Mouse (Mus musculus): ENCODE measurements at regions not wholly inside any gene's neighbourhood (a gene's known extent, or its start where the extent isn't known, plus 50 kb on each side); places are given as distances from the start of the nearest gene placed in this dataset.

DNA sequence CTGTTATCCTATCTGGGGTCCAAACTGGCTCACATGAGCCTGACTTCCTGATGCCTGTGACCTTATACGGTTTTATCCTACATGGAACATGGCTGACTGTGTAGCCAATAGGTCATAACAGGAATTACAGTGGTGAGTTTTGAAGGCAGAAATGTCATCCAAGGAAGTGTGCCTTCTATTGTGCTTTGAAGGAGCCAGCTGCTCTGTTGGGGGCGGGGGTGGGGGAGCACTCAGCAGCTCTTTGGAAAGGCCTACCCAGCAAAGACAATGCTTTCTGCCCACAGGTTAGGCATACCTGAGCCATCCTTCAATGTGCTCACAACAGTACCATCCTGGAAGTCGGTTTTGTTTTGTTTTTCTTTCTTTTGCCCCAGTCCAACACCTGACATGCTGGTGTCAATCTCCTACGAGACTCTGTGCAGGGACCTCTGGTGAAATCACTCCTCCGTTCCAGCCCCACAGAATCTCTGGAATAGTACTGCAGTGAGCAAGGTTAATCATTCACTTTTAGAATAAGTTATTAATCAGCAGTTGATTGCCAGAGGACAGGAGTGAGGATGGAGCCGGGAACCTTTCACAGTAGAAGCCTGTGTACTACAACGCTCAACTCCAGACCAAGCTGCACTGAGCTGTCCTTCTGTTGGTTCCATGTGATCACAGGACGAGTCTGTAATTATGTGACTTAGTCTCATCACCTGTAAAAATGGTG is 206.3 kb upstream of the Adgrl2 start:
- Histone ChIP-seq H3K9me3 (ENCODE audit: control insufficient read depth) (no peaks in the 10 kb centered on the region), H3K36me3 (ENCODE audit: control insufficient read depth, insufficient read depth) (no peaks in the 10 kb centered on the region), H3K4me3 (ENCODE audit: low read depth, low read length) (no peak overlapping the region), H3K4me2 (replicated peaks; ENCODE audit: low read depth) (peak overlapping the region; percentile 18), H3K4me1 (replicated peaks; ENCODE audit: control insufficient read depth, insufficient read depth, low read length) (no peaks in the 10 kb centered on the region), H3K27me3 (replicated peaks; ENCODE audit: control insufficient read depth, insufficient read depth, low read length) (no peaks in the 10 kb centered on the region), H3K9ac (ENCODE audit: low read depth, low read length) (no peak overlapping the region), H3K27ac (ENCODE audit: low read depth, low read length) (peak overlapping the region; percentile 29; the same call in 1 of the 2 replicates)
- ATAC-seq, result peak; percentile 97
- peak; percentile 23 for TF ChIP-seq CTCF (IDR thresholded peaks at IDR 0.05; ENCODE audit: low read depth)
- WGBS, result 42% methylated on average over 8 of the region's 8 CpGs

- H3K4me2 ChIP-seq (replicated peaks; ENCODE audit: low read depth), result no peak overlapping the region
Observed at GRCm38 (mm10) chr3:149190856-149191576, 200.7 kb upstream of the Adgrl2 start.

GRCm38 (mm10) chr3:149184136-149184551 is 193.8 kb upstream of the Adgrl2 start:
- Histone ChIP-seq H3K9me3 (ENCODE audit: control insufficient read depth) (no peaks in the 10 kb centered on the region), H3K27me3 (replicated peaks; ENCODE audit: control insufficient read depth, insufficient read depth, low read length) (no peaks in the 10 kb centered on the region), H3K4me2 (replicated peaks; ENCODE audit: low read depth) (peak overlapping the region; percentile 39), H3K4me1 (replicated peaks; ENCODE audit: control insufficient read depth, insufficient read depth, low read length) (no peaks in the 10 kb centered on the region), H3K27ac (ENCODE audit: low read depth, low read length) (no peak overlapping the region), H3K4me3 (ENCODE audit: low read depth, low read length) (no peak overlapping the region), H3K9ac (ENCODE audit: low read depth, low read length) (no peak overlapping the region), H3K36me3 (ENCODE audit: control insufficient read depth, insufficient read depth) (no peaks in the 10 kb centered on the region)
- 40% methylated on average over 12 of the region's 12 CpGs for WGBS
- TF ChIP-seq CTCF (IDR thresholded peaks at IDR 0.05; ENCODE audit: low read depth), result no peak
- no peak for ATAC-seq

More at GRCm38 (mm10) chr3:149190856-149191576, 200.7 kb upstream of the Adgrl2 start:
- Histone ChIP-seq H3K27ac (ENCODE audit: low read depth, low read length) (no peak overlapping the region), H3K9ac (ENCODE audit: low read depth, low read length) (no peak overlapping the region), H3K4me3 (ENCODE audit: low read depth, low read length) (no peak overlapping the region), H3K4me1 (replicated peaks; ENCODE audit: control insufficient read depth, insufficient read depth, low read length) (no peaks in the 10 kb centered on the region), H3K27me3 (replicated peaks; ENCODE audit: control insufficient read depth, insufficient read depth, low read length) (no peaks in the 10 kb centered on the region), H3K36me3 (ENCODE audit: control insufficient read depth, insufficient read depth) (no peaks in the 10 kb centered on the region), H3K9me3 (ENCODE audit: control insufficient read depth) (no peaks in the 10 kb centered on the region)
- WGBS, result 83% methylated on average over 19 of the region's 19 CpGs
- ATAC-seq, result no peak
- no peak for TF ChIP-seq CTCF (IDR thresholded peaks at IDR 0.05; ENCODE audit: low read depth)

- no peaks in the 10 kb centered on the region for H3K36me3 ChIP-seq (ENCODE audit: control insufficient read depth, insufficient read depth)
- H3K9ac ChIP-seq (ENCODE audit: low read depth, low read length), result no peak overlapping the region
- WGBS, result 46% methylated on average over 5 of the region's 5 CpGs
- H3K4me1 ChIP-seq (replicated peaks; ENCODE audit: control insufficient read depth, insufficient read depth, low read length), result peaks cover 2% of the 10 kb centered on the region; the same call in 1 of the 2 replicates
- peak; percentile 41 for ATAC-seq
- no peak for TF ChIP-seq CTCF (IDR thresholded peaks at IDR 0.05; ENCODE audit: low read depth)
- H3K27ac ChIP-seq (ENCODE audit: low read depth, low read length), result peak overlapping the region; percentile 11; the same call in 1 of the 2 replicates
- H3K4me2 ChIP-seq (replicated peaks; ENCODE audit: low read depth), result peak overlapping the region; percentile 48
- 0 out of 2 replicates have a peak overlapping the region, but pooled peaks have one; percentile 9 for H3K4me3 ChIP-seq (ENCODE audit: low read depth, low read length)
- no peaks in the 10 kb centered on the region for H3K9me3 ChIP-seq (ENCODE audit: control insufficient read depth)
- H3K27me3 ChIP-seq (replicated peaks; ENCODE audit: control insufficient read depth, insufficient read depth, low read length), result no peaks in the 10 kb centered on the region
Observed at GRCm38 (mm10) chr3:149182095-149182494, 191.7 kb upstream of the Adgrl2 start.

DNA sequence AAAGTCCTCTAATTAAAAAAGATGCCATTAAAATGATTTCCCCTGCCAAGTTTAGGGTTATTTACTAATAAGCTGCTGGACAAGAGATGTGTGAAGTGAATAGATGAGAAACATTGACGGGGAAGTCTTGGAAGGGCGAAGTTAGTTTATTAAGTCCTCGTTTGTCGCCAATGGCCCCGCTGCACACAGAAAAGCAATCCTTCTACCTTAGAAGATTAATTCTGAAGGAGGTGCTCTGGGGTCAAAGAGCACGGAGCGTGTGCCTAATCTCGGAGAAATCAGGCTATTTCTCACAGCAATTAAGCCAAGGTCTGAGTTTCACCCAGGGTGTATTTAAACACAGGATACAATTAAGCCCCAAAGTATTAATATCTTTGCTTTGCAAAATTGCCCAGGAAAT is 189.8 kb upstream of the Adgrl2 start:
- no peaks in the 10 kb centered on the region for H3K9me3 ChIP-seq (ENCODE audit: control insufficient read depth)
- H3K27me3 ChIP-seq (replicated peaks; ENCODE audit: control insufficient read depth, insufficient read depth, low read length), result no peaks in the 10 kb centered on the region
- 8% methylated on average over 8 of the region's 8 CpGs for WGBS
- peak overlapping the region; percentile 50 for H3K4me2 ChIP-seq (replicated peaks; ENCODE audit: low read depth)
- no peak overlapping the region for H3K4me3 ChIP-seq (ENCODE audit: low read depth, low read length)
- H3K4me1 ChIP-seq (replicated peaks; ENCODE audit: control insufficient read depth, insufficient read depth, low read length), result peaks cover 6% of the 10 kb centered on the region; the same call in 1 of the 2 replicates
- TF ChIP-seq CTCF (IDR thresholded peaks at IDR 0.05; ENCODE audit: low read depth), result no peak
- no peak for ATAC-seq
- peak overlapping the region; percentile 42; the same call in 1 of the 2 replicates for H3K27ac ChIP-seq (ENCODE audit: low read depth, low read length)
- no peaks in the 10 kb centered on the region for H3K36me3 ChIP-seq (ENCODE audit: control insufficient read depth, insufficient read depth)
- no peak overlapping the region for H3K9ac ChIP-seq (ENCODE audit: low read depth, low read length)

- H3K9ac ChIP-seq (ENCODE audit: low read depth, low read length), result no peak overlapping the region
- H3K4me3 ChIP-seq (ENCODE audit: low read depth, low read length), result no peak overlapping the region
- no peaks in the 10 kb centered on the region for H3K36me3 ChIP-seq (ENCODE audit: control insufficient read depth, insufficient read depth)
- 32% methylated on average over 11 of the region's 11 CpGs for whole genome bisulfite sequencing
- no peak overlapping the region for H3K27ac ChIP-seq (ENCODE audit: low read depth, low read length)
- H3K9me3 ChIP-seq (ENCODE audit: control insufficient read depth), result no peaks in the 10 kb centered on the region
- no peaks in the 10 kb centered on the region for H3K27me3 ChIP-seq (replicated peaks; ENCODE audit: control insufficient read depth, insufficient read depth, low read length)
- no peak for TF ChIP-seq CTCF (IDR thresholded peaks at IDR 0.05; ENCODE audit: low read depth)
- peak overlapping the region; percentile 50 for H3K4me2 ChIP-seq (replicated peaks; ENCODE audit: low read depth)
- no peak for ATAC-seq
- H3K4me1 ChIP-seq (replicated peaks; ENCODE audit: control insufficient read depth, insufficient read depth, low read length), result peaks cover 6% of the 10 kb centered on the region; the same call in 1 of the 2 replicates
Observed at GRCm38 (mm10) chr3:149179486-149180116, 189.2 kb upstream of the Adgrl2 start.

Data from intestine, postnatal 0 days (tissue).